Mouse (Mus musculus) testis, postnatal 10 days (tissue): Measurements from ENCODE around the gene Tns4.

Experiments used
- DNase-seq: peaks from one replicate; pipeline ENCODE4 v3.0.0; 2021; ENCODE audit warnings: low spot score

Tns4 gene

DNA sequence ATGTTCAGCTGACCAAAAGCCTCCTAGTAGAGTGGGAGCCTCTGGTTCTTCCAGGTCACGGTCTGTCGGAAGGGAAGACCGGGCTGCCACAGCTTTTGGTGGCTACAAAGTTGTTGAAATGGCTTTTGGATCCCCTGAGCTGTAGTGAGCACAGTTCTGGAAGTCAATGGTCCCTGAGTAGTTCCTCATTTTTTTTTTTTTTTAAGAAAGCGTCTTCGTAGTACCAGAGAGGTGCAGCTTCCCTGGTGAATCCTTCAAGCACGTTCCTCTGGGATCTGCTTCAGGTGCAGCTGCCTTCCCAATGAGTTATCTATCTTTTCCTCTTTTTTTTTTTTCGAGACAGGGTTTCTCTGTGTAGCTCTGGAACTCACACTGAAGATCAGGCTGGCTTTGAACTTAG lies 4.6 kb upstream of the Tns4 start:
- no peak for DNase-seq

DNA sequence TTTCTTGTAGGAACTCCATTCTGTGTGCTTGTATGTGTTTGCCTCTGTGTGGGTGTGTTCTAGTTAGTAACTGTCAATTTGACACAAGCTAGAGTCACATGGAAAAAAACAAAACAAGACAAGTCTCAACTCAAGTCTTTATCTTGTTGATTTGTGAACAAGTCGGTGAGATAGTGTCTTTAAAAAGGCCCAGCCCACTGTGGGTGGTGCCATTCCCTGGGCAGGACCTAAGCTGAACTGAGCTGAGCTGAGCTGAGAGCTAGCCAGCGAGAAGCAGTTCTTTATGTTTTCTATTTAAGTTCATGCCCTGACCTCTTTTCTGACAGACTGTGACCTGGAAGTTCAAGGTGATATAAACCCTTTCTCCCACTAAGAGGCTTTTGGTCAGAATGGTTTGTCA lies 2.6 kb upstream of the Tns4 start:
- no peak for DNase-seq

DNA sequence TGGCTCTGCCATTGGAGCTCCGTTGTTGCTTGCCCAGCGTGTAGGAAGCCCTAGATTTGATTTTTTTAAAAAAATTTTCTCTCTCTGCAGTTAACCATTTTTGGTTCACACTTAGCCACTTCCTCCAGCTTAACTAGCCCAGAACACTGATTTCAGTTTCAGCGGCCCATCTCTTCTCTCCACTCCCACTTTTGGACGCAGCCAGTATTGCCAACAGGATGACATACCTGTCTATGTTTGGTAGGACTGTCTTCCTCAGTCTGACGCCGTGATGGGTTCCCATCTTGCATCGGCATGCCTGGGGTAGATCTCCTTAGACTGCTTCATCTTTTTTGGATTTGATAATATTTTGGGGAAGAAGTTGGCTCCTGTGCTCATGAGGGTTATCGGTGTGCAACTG lies 1.3 kb upstream of the Tns4 start:
- DNase-seq = no peak

DNA sequence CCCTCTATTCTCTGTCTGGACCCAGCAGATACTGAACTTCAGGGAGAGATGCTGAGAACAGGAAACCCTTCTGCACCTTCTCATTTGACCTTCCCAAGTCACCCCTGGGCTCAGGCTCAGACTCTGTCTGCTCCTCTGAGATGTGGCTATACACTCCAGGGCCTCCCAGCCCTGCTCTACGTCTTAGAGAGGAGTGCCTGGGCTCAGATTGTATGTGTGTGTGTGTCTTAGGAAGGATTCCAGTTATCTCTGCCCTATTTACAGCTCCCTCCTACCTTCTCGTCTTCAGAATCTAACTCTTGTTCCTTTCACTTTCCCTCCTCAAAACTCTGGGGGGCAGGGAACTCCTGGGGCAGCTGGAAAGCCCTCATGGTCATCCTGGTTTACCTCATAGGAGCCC lies 620 bp downstream of the Tns4 start:
- DNase-seq = no peak

DNA sequence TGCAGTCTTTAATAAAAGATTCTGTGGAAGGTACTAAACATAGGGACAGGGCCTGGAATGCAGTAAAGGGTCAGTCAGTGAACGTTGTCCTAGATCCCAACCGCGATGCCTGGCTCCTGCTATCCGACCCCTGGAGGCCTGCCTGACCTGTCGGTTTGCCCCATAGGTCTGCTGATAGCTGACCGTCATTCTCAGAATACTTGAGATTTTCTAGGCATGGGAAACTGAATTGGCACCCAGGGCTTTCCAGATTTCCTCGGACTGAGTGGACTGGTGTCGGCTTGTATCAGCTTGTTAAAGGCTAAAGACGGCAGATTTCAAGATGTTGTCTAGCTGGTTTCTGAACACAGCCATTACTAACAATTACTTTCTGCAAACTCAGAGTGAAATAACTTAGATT lies 4.7 kb downstream of the Tns4 start:
- DNase-seq = no peak

DNA sequence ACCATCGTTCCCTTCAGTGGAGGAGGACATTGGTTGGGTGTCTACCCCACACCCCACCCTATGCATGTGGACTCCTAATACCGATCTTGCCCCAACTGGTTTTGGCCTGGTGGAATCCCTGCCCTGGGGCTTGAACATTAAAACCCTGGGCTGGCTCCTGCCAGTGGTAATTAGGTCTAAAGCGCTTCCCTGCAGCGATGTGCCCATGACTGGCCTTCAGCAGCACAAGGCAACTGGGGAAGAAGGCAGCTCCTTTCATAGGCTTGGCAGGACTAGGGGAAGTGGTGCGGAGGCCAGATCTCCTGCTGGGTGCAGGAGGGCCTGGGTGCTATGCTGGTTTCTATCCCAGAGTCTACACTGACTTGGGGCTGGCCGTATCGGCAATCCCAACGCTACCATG lies 5.6 kb downstream of the Tns4 start:
- DNase-seq = no peak

DNA sequence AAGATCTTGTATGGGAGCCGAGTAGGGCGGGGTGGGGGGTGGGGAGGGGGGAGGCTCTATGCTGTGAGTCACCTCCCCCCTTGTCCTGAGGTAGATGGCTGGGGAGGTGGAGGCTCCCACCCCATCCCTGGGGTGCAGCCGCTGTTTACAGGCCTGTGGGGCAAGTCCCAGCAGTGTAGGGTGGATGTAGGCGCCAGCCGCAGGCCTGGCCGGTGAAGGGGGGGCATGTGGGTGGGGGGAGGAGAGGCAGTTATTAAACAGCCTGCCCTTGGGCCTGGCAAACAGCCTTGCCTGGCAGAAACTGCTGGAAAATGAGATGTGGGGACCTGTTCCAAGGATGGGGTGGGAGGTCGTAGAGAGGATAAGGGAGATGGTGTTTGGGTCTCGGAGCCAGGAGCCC lies 7.0 kb downstream of the Tns4 start:
- DNase-seq = peak; percentile 55

DNA sequence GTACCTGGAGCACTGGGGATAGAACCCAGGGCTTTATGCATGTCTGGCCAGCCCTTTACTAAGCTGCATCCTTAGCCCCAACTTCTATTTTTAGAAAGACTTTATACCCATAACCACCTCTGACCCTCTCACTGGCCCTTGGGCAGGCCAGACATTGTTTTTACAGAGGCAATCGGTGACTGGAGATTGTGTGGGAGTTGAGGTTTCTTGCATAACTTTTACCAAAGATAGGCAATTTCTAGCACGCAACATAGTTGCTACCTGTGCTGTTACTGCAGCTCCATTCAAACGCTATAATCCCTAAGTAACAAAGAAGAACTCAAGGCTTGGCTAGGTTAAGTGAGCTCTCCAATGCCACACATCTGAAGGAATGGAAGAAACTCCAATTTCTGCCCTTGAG lies 7.5 kb downstream of the Tns4 start:
- no peak for DNase-seq

DNA sequence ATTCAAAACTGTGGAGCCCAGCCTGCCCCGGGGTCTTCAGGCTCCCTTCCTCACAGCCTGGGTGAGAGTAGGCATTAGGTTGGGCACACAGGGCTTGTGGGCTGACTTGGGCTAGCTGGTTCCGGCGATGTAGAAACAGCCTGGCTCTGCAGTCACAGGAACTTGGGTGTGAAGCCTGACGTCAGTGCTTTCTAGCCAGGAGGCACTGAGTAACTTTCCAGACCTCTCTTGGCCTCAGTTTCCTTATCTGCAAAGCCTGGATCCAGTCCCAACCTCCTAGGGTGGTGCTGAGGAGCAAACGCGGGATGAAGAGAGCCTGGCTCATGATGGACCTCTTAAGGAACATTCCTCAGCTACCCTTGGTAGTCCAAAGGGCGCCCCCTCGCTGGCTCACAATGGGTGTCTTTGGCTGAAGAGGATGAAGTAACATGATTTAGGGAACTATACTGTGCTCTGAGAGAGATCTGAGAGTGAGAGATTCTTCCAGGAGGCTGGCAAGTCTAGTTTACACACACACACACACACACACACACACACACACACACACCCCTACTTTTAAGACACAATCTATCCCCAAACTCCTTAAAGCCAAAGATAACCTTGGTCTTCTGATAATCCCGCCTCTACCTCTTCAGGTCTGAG lies 8.1 kb downstream of the Tns4 start:
- no peak for DNase-seq

DNA sequence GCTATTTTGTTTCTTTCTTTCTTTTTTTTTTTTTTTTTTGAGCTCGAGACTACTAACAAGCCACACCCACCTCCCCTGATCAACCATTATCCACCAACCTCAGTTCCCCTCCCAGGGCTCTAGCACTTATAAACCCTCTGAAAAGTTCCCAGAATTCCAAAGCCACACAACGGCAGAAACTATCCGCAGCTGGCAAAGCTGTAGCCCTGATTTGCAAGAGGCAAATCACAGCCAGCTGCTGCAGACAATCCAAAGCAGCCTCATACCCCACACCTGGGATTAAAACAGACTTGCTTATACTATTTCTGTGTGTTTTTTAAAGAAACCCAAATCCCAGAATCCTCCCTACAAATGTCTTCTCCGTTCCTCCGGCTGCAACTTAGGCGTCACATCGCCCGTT lies 11.2 kb downstream of the Tns4 start:
- DNase-seq = no peak

DNA sequence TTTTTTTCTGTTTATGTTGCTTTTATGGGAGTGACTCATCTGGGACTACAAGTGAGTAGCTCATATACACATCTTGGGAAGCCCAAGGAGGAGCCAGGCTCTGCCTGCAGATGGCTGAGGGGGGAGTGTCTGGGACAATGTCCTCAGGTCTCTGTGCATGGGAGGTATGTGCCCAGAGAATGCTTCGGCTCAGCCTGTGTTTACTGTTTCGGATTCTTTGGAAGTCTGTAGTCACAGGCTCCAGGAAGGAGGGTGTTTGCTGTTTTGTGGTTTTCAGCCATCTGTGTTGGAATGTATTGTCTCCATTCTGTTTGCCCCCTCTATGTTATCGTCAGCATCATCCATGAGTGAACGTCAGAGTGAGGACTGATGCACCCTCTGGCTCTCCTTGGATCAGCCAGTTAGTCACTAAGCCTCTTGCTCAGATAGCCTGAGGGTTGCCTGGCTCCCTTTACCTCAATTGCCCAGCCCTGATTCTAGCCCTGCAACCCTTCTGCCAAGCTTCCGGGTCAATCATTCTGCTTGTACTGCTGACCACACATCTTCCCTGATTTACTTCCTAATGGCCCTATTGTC lies 12.3 kb downstream of the Tns4 start:
- no peak for DNase-seq

DNA sequence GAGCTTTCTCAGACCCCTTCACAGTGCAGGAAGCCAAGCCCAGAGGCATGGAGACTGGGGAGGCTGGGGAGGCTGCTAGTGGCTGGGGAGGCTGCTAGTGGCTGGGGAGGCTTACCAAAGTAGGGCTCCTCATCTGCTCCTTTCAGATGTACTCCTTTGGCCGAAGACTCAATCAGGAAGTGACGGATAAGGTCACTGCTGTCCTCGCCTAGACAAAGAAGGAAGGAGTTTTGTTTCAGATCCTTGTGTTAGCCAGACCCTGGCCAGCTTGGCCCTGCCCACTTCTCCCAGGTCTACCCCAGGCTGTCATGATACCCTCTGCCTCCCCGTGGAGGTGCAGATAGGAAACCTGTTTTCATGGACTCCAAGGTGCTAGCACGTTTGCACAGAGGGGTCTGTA lies 15.3 kb downstream of the Tns4 start:
- DNase-seq = no peak

DNA sequence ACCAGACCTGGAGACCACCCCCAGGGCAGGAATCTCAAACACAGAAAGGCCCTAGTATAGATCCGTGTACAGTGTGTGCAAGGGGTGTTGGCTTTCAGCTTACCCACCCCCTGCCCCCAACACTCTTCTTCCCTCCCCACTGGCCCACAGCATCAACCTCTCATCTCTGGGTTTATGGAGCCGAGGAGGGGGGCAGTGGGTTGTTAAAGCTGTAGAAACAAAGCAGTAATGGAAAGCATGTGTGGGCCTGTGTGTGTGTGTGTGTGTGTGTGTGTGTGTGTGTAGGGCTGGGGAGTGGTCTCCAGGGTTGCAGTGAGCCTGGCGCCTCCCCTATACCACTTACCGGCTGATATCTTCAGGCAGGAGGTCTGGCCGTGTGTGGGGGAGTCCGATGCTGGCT lies 17.2 kb downstream of the Tns4 start:
- DNase-seq = no peak

DNA sequence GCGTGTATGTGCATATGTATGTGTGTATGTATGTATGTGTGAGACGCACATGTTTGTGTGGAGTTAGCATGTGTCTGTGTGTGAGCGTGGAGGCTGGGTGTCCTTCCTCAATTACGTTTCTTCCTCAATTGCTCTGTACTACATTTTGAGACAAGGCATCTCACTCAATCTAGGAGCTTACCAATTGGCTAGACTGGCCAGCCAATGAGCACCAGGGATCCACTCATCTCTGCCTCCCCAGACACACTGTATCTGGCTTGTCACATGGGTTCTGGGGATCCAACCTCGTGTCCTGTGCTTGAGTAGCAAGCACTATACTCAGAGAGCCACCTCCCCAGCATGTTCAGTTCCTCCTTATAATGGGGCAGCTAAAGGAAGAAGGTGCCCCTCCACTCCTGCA lies 20.7 kb downstream of the Tns4 start:
- DNase-seq = no peak

DNA sequence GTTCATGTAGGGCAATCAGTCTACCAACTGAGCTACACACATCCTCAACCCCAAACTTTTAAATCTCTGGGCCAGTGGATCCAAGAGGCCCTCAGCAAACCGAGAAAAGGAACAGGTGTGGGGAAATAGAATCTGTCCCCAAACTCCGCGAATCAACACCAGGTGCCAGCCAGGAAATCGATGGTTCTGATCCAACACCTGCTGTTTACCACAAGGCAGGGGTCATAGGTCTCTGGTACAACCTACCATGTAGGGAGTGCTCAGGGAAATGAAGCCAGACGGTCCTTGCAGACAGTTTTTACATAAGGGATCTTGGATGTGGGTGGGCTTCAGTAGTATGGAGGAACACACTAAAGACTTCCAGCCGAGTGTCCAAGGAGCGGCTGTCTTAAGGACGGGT lies 21.5 kb downstream of the Tns4 start:
- DNase-seq = no peak

DNA sequence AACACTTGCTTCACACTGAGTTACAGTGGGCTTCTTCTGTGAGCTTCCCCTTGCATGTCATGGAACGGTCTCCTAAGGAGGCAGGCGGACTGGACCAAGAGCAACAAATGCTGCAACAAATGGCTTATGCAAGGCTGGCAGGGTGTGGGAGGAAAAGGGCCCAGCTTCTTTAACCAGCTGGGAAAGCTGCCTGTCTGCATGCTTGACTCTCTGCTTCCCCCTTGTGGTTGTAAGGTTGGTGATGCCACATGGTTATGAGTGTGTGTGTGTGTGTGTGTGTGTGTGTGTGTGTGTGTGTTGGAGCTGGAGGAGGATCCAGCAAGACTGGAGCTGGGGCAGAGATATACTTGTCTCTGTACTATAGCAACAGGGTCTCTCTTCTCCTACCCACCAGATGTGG lies 23.1 kb downstream of the Tns4 start:
- DNase-seq = peak; percentile 83

DNA sequence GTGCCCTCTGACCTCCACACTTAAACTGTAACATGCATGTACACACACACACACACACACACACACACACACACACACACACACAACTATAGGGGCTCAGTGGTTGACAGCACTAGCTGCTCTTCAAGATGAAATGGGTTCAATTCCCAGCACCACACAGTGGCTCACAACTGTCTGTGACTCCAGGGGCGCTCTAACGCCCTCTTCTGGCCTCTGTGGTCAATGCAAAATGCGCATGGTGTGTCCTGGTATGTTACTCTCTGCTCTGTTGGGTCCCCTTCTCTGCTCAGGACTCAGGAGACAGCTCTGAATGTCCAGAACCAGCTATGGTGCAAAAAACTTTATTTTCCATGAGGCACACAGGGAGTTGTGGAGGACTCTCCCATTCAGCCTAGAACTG lies 23.8 kb downstream of the Tns4 start:
- no peak for DNase-seq

DNA sequence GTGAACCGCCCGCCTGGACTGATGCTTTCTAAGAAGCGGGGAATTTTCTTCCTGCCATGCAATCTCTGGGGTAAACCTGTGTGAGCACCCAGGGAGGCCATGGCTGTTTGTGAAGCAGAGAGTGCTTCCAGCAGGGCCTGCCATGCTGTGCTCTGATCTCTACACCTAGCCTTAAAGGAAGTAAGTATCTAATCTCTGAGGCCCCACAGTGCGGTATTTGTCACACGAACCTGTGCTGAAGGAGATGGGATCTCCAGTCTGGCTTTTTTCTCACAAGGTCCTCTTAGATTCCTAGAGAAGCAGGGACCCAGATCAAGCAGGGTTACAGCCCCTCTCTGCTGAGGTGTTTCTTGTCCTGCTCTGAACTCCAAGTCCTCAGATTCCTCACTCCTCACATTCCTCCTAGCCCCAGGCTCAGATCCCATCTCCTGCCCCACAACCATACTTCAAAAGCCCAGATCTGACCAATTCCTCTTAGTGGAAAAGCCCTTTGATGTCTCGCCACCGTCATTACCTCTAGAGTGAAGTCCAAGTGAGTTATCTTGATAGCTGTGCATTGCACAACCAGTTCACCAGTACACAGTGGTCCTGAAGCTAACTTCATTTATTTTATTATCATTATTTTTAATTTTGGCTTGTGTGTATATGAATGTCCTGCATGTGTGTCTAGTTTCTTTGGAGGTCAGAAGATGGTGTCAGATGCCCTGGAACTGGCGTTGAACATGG lies 25.5 kb downstream of the Tns4 start:
- peak; percentile 38 for DNase-seq

DNA sequence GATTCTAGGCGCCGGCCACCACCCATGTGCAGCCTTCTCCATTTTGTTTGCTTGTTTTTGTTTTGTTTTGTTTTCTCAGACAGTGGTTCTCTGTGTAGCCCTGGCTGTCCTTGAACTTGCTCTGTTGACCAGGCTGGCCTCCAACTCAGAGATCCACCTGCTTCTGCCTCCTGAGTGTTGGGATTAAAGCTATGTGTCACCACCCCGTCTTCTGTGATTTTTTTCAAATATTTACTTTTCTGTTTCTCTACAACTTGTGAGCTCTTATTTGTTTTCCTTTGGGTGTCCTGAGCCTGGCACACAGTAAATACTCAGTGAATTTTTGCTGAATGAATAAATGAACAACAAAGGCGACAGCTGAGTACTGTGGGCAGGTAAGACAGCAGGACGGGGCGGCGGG lies 26.4 kb downstream of the Tns4 start:
- no peak for DNase-seq

DNA sequence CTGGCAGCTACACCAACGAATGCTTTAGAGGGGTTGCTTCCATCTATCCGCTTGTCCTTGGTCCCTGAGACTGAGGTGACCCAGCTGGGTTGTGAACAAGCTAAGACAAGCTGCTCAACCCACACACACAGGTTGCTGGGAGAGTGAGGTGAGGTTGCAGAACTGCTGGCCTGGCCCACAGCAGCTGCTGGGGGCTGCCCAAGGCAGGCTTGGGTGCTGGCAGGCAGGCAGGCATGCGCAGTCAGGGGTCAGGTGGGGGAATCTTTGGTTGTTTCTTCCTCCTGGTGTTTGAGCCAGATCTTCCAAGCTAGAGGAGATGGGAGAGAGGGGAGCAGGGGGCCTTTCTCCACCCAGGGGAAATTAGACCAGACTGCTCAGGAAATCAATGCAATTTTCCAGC lies 28.7 kb downstream of the Tns4 start:
- peak; percentile 66 for DNase-seq

DNA sequence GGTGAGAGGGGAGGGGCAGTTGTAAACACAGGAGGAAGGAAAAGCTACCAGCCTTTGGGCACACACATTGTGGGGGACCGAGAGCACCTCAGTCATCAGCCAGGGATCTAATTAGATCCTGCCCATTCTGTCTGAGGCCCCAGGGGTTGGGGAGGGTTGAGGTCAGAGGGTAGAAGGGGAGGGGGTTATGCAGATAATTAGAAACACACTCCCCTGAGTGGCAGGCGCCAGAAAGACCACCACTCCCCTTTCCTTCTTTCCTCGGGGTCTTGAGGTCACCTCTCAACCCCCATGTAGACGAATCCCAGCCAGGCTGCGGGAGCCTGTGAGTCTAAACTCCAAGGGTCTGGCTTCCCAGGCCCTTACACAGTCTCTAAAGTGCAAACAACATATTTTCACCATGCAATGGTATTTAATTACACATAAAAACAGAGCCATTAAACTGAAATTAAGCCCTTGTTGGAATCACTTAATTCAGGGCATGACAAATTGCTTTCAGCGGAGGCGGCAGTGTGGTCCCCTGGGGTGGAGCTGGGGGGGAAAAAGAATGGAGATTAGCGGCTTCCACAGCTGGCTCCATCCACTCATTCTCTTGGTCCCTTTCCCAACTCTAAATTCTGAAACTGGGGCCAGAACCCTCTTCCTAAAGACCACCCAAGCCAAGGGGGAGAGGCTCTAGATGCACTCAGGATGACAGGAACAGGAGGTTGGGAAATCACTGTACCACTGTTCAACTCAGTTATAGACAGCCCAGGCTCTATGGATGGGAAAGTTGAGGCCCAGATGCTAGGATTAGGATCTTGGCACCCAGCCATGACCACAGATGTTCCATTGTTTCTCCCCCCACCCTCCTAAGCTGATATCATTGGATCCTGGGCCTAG lies 33.3 kb downstream of the Tns4 start:
- DNase-seq = no peak

DNA sequence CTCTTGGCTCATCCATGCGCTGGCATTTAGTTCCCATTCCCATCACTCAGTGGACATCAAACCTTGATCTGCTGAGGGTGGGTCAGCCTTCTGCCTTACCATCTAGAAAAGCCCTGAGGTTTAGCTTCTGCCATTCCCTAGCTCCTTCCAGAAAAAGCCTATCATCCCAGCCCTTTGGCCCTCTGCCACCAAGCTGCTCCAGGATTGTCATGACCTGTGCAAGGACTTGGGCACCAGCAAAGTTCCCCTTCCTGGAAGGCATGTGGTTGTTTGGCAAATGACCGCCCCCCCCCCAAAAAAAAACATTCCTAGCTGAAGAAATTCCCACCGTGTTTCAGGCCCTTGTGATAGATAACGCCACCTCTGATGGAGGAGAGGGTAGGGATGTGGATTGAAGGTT lies 34.0 kb downstream of the Tns4 start:
- peak; percentile 71 for DNase-seq

DNA sequence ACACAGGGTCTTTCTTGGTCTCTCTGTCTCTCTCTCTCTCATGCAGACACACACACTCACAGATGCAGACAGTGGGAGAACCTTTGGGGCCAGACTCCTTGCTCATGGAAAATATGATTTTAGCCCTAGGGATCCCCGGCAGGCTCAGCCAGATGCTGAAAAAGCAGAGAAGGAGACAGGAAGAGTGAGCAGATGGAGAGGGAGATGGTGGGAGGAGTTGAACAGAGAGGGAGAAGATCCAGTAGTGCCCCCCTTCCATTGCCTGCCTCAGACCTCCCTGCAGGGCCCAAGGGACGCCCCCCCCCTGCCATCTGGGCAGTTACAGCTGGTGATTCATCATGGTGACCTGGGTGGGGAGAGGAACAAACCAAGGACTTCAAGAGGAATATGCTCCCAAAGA lies 41.5 kb downstream of the Tns4 start:
- DNase-seq = no peak
